18 mouse cellular contexts compared by ENCODE assay signal in the genomic region with DNA sequence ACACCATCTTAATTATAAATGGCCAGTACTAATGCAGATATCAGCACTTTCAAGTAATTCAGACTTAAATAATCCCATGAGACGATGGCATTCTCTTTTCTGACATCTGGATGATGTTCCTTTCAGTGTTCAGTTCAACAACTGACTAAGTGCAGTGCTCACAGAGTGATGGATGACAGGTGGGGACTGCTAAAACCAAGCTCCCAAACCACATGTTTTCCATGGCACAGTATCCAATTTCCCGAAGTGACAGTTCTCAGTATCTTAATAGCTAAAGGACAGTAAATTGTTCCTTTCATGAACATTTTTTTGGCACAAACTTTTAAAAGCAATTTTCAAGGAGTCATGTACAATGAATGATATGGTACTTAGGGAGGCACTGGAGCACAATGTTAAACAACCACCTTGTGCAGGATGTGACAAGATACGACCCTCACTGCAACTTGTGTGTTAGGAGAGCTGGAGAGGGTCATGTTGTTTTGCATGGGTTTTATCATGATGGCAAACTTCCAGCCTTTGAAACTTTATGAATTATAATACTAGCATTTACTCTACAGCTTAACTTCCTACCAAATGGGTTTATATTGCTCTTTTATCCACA.
DNase-seq lines count a peak whose midpoint lies in the region; ATAC-seq and TF ChIP-seq lines count a peak whose summit lies in the region.
"Had no signal": no experiment of that assay in that cellular context is flagged by ENCODE, and none has a peak within 500 bp of the region (broad histone marks: within the 10 kb centered on the region; RNA-seq: fewer than 3 reads in every experiment).

No protein-coding gene starts in this region.

- H3K4me1 ChIP-seq in kidney, embryonic 14.5 days (ENCODE audit: control insufficient read depth, insufficient read depth, low read length), result no peaks in the 10 kb centered on the region; the same call in 1 of the 2 replicates
- no peaks in the 10 kb centered on the region for H3K4me1 ChIP-seq in kidney, adult 2 months (ENCODE audit: control insufficient read depth, insufficient read depth, low read length)
- H3K4me1 ChIP-seq in limb, embryonic 14.5 days (ENCODE audit: control insufficient read depth, insufficient read depth, low read length), result no peaks in the 10 kb centered on the region
- H3K4me1 ChIP-seq in limb, embryonic 10.5 days, result no peaks in the 10 kb centered on the region
- H3K4me1 ChIP-seq in forebrain, embryonic 12.5 days, result no peaks in the 10 kb centered on the region
- H3K4me1 ChIP-seq: hindbrain, embryonic 12.5 days; limb, embryonic 13.5 days; liver, embryonic 13.5 days; midbrain, embryonic 12.5 days had no signal

- no peak for TF ChIP-seq CTCF in kidney, adult 2 months (conservative IDR thresholded peaks at IDR 0.05; ENCODE audit: insufficient read depth, insufficient read length, low read depth, low read length)

- peak; percentile 88 for ATAC-seq in kidney, embryonic 14.5 days (ENCODE audit: low FRiP score, low TSS enrichment)
- peak; percentile 65; the same call in 1 of the 2 replicates for ATAC-seq in limb, embryonic 14.5 days (ENCODE audit: low FRiP score, low read depth)
- ATAC-seq in forebrain, embryonic 12.5 days (ENCODE audit: low FRiP score), result no peak
- ATAC-seq: intestine, postnatal 0 days had no signal

- WGBS in kidney, embryonic 14.5 days, result 35% methylated on average over 3 of the region's 3 CpGs
- 16% methylated on average over 3 of the region's 3 CpGs for WGBS in kidney, adult 2 months
- WGBS in limb, embryonic 14.5 days, result 48% methylated on average over 3 of the region's 3 CpGs
- 62% methylated on average over 3 of the region's 3 CpGs for WGBS in limb, embryonic 10.5 days
- 82% methylated on average over 3 of the region's 3 CpGs for WGBS in forebrain, embryonic 12.5 days

- H3K27ac ChIP-seq in kidney, embryonic 14.5 days (ENCODE audit: low read depth, low read length), result no peak overlapping the region
- H3K27ac ChIP-seq in kidney, adult 2 months (ENCODE audit: insufficient read depth, low read depth, low read length), result no peak overlapping the region
- no peak overlapping the region for H3K27ac ChIP-seq in limb, embryonic 14.5 days (replicated peaks; ENCODE audit: low read depth, low read length)
- no peak overlapping the region for H3K27ac ChIP-seq in limb, embryonic 10.5 days
- no peak overlapping the region for H3K27ac ChIP-seq in forebrain, embryonic 12.5 days
- H3K27ac ChIP-seq: hindbrain, embryonic 12.5 days; limb, embryonic 13.5 days; liver, embryonic 13.5 days; midbrain, embryonic 12.5 days had no signal

- no peak for DNase-seq in kidney, adult 2 months
- DNase-seq in limb, embryonic 14.5 days (ENCODE audit: low spot score), result peak; percentile 7
- DNase-seq in limb, embryonic 10.5 days (ENCODE audit: low spot score), result no peak
- peak; percentile 38 for DNase-seq in adipocyte (ENCODE audit: low spot score)
- DNase-seq in skeletal muscle tissue, adult 2 months (ENCODE audit: low read depth, low spot score), result peak; percentile 12
- DNase-seq: adrenal gland, adult 8-10 months; B cell, adult 2 months; cerebellum, adult 11-12 months; cerebellum, postnatal 14 days; liver, embryonic 13.5 days; lung, postnatal 10 days had no signal

- H3K27me3 ChIP-seq in kidney, embryonic 14.5 days (ENCODE audit: control insufficient read depth, insufficient read depth, low read length), result no peaks in the 10 kb centered on the region
- no peaks in the 10 kb centered on the region for H3K27me3 ChIP-seq in kidney, adult 2 months (replicated peaks; ENCODE audit: control insufficient read depth, insufficient read depth, low read length)
- no peaks in the 10 kb centered on the region for H3K27me3 ChIP-seq in limb, embryonic 14.5 days (ENCODE audit: control insufficient read depth, insufficient read depth, low read length)
- H3K27me3 ChIP-seq in limb, embryonic 10.5 days (ENCODE audit: low read depth, poor library complexity, severe bottlenecking), result no peaks in the 10 kb centered on the region
- no peaks in the 10 kb centered on the region for H3K27me3 ChIP-seq in forebrain, embryonic 12.5 days
- H3K27me3 ChIP-seq: hindbrain, embryonic 12.5 days; limb, embryonic 13.5 days; liver, embryonic 13.5 days; midbrain, embryonic 12.5 days had no signal

- H3K9me3 ChIP-seq in kidney, embryonic 14.5 days (ENCODE audit: control insufficient read depth, low read length), result no peaks in the 10 kb centered on the region
- H3K9me3 ChIP-seq in limb, embryonic 14.5 days (ENCODE audit: control insufficient read depth, low read length), result no peaks in the 10 kb centered on the region
- H3K9me3 ChIP-seq in limb, embryonic 10.5 days (replicated peaks), result no peaks in the 10 kb centered on the region
- no peaks in the 10 kb centered on the region for H3K9me3 ChIP-seq in forebrain, embryonic 12.5 days
- H3K9me3 ChIP-seq: hindbrain, embryonic 12.5 days; limb, embryonic 13.5 days; liver, embryonic 13.5 days; midbrain, embryonic 12.5 days had no signal

- no peak overlapping the region for H3K4me3 ChIP-seq in kidney, embryonic 14.5 days (ENCODE audit: low read length)
- H3K4me3 ChIP-seq in kidney, adult 2 months (ENCODE audit: insufficient read depth, low read depth, low read length), result no peak overlapping the region
- H3K4me3 ChIP-seq in limb, embryonic 14.5 days (replicated peaks; ENCODE audit: low read length), result no peak overlapping the region
- no peak overlapping the region for H3K4me3 ChIP-seq in limb, embryonic 10.5 days
- no peak overlapping the region for H3K4me3 ChIP-seq in forebrain, embryonic 12.5 days (replicated peaks)
- H3K4me3 ChIP-seq: hindbrain, embryonic 12.5 days; layer of hippocampus, adult 2 months; limb, embryonic 13.5 days; liver, embryonic 13.5 days; midbrain, embryonic 12.5 days had no signal

- no peak overlapping the region for H3K9ac ChIP-seq in kidney, embryonic 14.5 days (ENCODE audit: low read depth, low read length)
- no peak overlapping the region for H3K9ac ChIP-seq in limb, embryonic 14.5 days (ENCODE audit: low read depth, low read length, severe bottlenecking)
- no peak overlapping the region for H3K9ac ChIP-seq in forebrain, embryonic 12.5 days
- H3K9ac ChIP-seq: hindbrain, embryonic 12.5 days; limb, embryonic 13.5 days; liver, embryonic 13.5 days; midbrain, embryonic 12.5 days had no signal

- H3K4me2 ChIP-seq in kidney, embryonic 14.5 days (replicated peaks; ENCODE audit: low read depth, low read length), result no peak overlapping the region
- no peak overlapping the region for H3K4me2 ChIP-seq in limb, embryonic 14.5 days (replicated peaks; ENCODE audit: low read depth, low read length, severe bottlenecking)
- no peak overlapping the region for H3K4me2 ChIP-seq in forebrain, embryonic 12.5 days
- H3K4me2 ChIP-seq: hindbrain, embryonic 12.5 days; limb, embryonic 13.5 days; liver, embryonic 13.5 days; midbrain, embryonic 12.5 days had no signal

- no peaks in the 10 kb centered on the region for H3K36me3 ChIP-seq in kidney, embryonic 14.5 days (ENCODE audit: control insufficient read depth, insufficient read depth, low read length)
- no peaks in the 10 kb centered on the region for H3K36me3 ChIP-seq in kidney, adult 2 months (ENCODE audit: control insufficient read depth, insufficient read depth, low read length)
- H3K36me3 ChIP-seq in limb, embryonic 14.5 days (ENCODE audit: control insufficient read depth, insufficient read depth, low read length), result no peaks in the 10 kb centered on the region
- H3K36me3 ChIP-seq in limb, embryonic 10.5 days, result no peaks in the 10 kb centered on the region
- H3K36me3 ChIP-seq in forebrain, embryonic 12.5 days (replicated peaks), result no peaks in the 10 kb centered on the region
- H3K36me3 ChIP-seq: hindbrain, embryonic 12.5 days; limb, embryonic 13.5 days; liver, embryonic 13.5 days; midbrain, embryonic 12.5 days had no signal

- TF ChIP-seq POLR2A in kidney, adult 2 months (IDR thresholded peaks at IDR 0.05; ENCODE audit: low read depth, low read length), result no peak
- TF ChIP-seq POLR2A in limb, embryonic 14.5 days (IDR thresholded peaks at IDR 0.05; ENCODE audit: borderline replicate concordance, extremely low read depth, insufficient read depth, insufficient read length), result no peak

Comparison
In these comparisons a context has a peak if more than half of its experiments do, and no peak if none do; other contexts are left out.
1. DNase-seq: peak in limb, embryonic 14.5 days (single experiment), adipocyte (single experiment) and skeletal muscle tissue, adult 2 months (single experiment); none in kidney, adult 2 months (single experiment) and limb, embryonic 10.5 days (single experiment).